Comparison of ENCODE assay signal across 8 mouse cellular contexts in the genomic region with DNA sequence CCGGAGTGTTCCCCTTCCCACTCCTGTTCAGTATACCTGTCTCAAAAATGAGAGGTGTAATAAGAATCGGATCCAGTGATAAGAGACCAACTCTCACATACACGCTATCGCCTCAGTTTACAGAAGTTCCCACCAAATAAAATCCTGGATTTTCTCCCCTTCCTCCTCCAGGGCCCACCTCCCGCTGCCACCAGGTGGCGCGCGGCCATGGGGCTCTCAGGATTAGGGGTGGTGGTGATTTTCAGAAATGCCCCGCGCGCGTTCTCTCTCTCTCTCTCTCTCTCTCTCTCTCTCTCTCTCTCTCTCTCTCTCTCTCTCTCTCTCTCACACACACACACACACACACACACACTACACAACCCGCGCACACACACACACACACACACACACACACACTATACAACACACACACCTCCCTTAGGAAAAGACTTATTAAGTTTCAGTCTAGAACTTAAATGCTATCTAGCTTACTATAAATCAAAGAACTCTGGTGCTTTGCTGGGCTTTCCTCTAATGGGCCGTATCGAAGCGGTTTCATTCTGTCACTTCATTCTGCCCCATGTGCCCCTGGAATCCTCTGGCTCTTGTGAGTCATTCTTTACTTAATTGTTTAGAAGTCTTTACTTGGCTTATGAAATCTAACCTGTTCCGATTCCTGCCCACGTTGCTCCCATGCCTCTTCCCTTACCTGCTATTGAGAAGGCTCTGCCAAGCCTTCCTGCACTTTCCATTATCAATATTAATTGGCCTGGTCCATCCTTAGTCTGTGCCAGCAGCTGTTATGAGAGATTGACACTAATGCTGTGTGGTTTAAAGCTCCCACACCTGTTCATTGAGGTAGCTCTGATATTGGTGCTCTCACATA. TPM values are rescaled to one million over a fixed set of nuclear protein-coding genes. Genes with fewer than 3 reads are reported as not detected.
DNase-seq lines count a peak whose midpoint lies in the region; ATAC-seq and TF ChIP-seq lines count a peak whose summit lies in the region.

Gene Nr6a1, minus strand, starts transcription at position 574 of the 865 bp plus-strand sequence.

- H3K27me3 ChIP-seq in intestine, embryonic 14.5 days (replicated peaks; ENCODE audit: control insufficient read depth, insufficient read depth, low read length), result peaks cover 25% of the 10 kb centered on the region
- peaks cover 21% of the 10 kb centered on the region for H3K27me3 ChIP-seq in limb, embryonic 14.5 days (ENCODE audit: control insufficient read depth, insufficient read depth, low read length)
- peaks cover 9% of the 10 kb centered on the region; the same call in 1 of the 2 replicates for H3K27me3 ChIP-seq in midbrain, embryonic 14.5 days (ENCODE audit: control insufficient read depth, insufficient read depth, low read length)

- peaks cover 11% of the 10 kb centered on the region for H3K4me1 ChIP-seq in intestine, embryonic 14.5 days (replicated peaks; ENCODE audit: control insufficient read depth, insufficient read depth, low read length)
- peaks cover 15% of the 10 kb centered on the region for H3K4me1 ChIP-seq in limb, embryonic 14.5 days (ENCODE audit: control insufficient read depth, insufficient read depth, low read length)
- H3K4me1 ChIP-seq in midbrain, embryonic 14.5 days (ENCODE audit: control insufficient read depth, insufficient read depth, low read length), result peaks cover 19% of the 10 kb centered on the region

- TF ChIP-seq POLR2A in limb, embryonic 14.5 days (IDR thresholded peaks at IDR 0.05; ENCODE audit: borderline replicate concordance, extremely low read depth, insufficient read depth, insufficient read length), result no peak

- H3K9ac ChIP-seq in intestine, embryonic 14.5 days (ENCODE audit: low read length), result 0 out of 2 replicates have a peak within 1 kb of the TSS, but pooled peaks have one; percentile 16
- H3K9ac ChIP-seq in limb, embryonic 14.5 days (ENCODE audit: low read depth, low read length, severe bottlenecking), result no peak within 1 kb of the TSS
- 0 out of 2 replicates have a peak within 1 kb of the TSS, but pooled peaks have one; percentile 6 for H3K9ac ChIP-seq in midbrain, embryonic 14.5 days (replicated peaks; ENCODE audit: low read length)

- no peaks in the 10 kb centered on the region for H3K36me3 ChIP-seq in intestine, embryonic 14.5 days (ENCODE audit: control insufficient read depth, insufficient read depth, low read length)
- H3K36me3 ChIP-seq in limb, embryonic 14.5 days (ENCODE audit: control insufficient read depth, insufficient read depth, low read length), result no peaks in the 10 kb centered on the region
- H3K36me3 ChIP-seq in midbrain, embryonic 14.5 days (ENCODE audit: control insufficient read depth, insufficient read depth, low read length), result no peaks in the 10 kb centered on the region

- 8% methylated on average over 19 of the region's 19 CpGs for WGBS in intestine, embryonic 14.5 days
- WGBS in limb, embryonic 14.5 days, result 8% methylated on average over 19 of the region's 19 CpGs
- 10% methylated on average over 19 of the region's 19 CpGs for WGBS in midbrain, embryonic 14.5 days

- H3K27ac ChIP-seq in intestine, embryonic 14.5 days (ENCODE audit: low read depth), result no peak within 1 kb of the TSS
- no peak within 1 kb of the TSS for H3K27ac ChIP-seq in limb, embryonic 14.5 days (replicated peaks; ENCODE audit: low read depth, low read length)
- H3K27ac ChIP-seq in midbrain, embryonic 14.5 days (replicated peaks; ENCODE audit: low read depth, low read length), result no peak within 1 kb of the TSS

- peak within 1 kb of the TSS; percentile 71 for H3K4me3 ChIP-seq in intestine, embryonic 14.5 days (ENCODE audit: low read depth, low read length)
- H3K4me3 ChIP-seq in limb, embryonic 14.5 days (replicated peaks; ENCODE audit: low read length), result peak within 1 kb of the TSS; percentile 75
- peak within 1 kb of the TSS; percentile 79 for H3K4me3 ChIP-seq in midbrain, embryonic 14.5 days (replicated peaks; ENCODE audit: low read depth, low read length)

- H3K4me2 ChIP-seq in intestine, embryonic 14.5 days (ENCODE audit: low read length), result peak within 1 kb of the TSS; percentile 94
- H3K4me2 ChIP-seq in limb, embryonic 14.5 days (replicated peaks; ENCODE audit: low read depth, low read length, severe bottlenecking), result peak within 1 kb of the TSS; percentile 96
- H3K4me2 ChIP-seq in midbrain, embryonic 14.5 days (ENCODE audit: low read length), result peak within 1 kb of the TSS; percentile 70

- no peaks in the 10 kb centered on the region for H3K9me3 ChIP-seq in intestine, embryonic 14.5 days (ENCODE audit: control insufficient read depth, low read length)
- H3K9me3 ChIP-seq in limb, embryonic 14.5 days (ENCODE audit: control insufficient read depth, low read length), result no peaks in the 10 kb centered on the region
- H3K9me3 ChIP-seq in midbrain, embryonic 14.5 days (ENCODE audit: control insufficient read depth, low read length), result no peaks in the 10 kb centered on the region

- peak; percentile 73 for DNase-seq in urinary bladder, postnatal 14 days (ENCODE audit: low spot score)
- DNase-seq in urinary bladder, postnatal 10 days (ENCODE audit: low spot score), result no peak
- peak; percentile 51 to 75 for DNase-seq in cerebellum, postnatal 4 days (ENCODE audit: low spot score in 2 of 2)
- peak; percentile 41 to 59 for DNase-seq in gastrocnemius, adult 8-10 months (ENCODE audit: low spot score in 2 of 2)
- DNase-seq in intestine, embryonic 14.5 days (ENCODE audit: low spot score), result peak; percentile 82
- peak; percentile 78 for DNase-seq in limb, embryonic 14.5 days (ENCODE audit: low spot score)
- DNase-seq in midbrain, embryonic 14.5 days, result peak; percentile 88
- DNase-seq in spleen, postnatal 14 days (ENCODE audit: low spot score in 2 of 2), result peak; percentile 30 to 58

- ATAC-seq in intestine, embryonic 14.5 days (replicated peaks; ENCODE audit: low FRiP score, low TSS enrichment, low read depth), result peak; percentile 44
- no peak for ATAC-seq in limb, embryonic 14.5 days (ENCODE audit: low FRiP score, low read depth)
- ATAC-seq in midbrain, embryonic 14.5 days (ENCODE audit: low FRiP score, low TSS enrichment), result peak; percentile 34

RNA-seq across cellular contexts. Expression of gene Nr6a1, which starts in this region (rescaled TPM):
- 1 to 10 TPM; 4.5 to 7.1 (median 5.3) TPM for total RNA-seq in gastrocnemius, adult 8-10 months (2022)
- polyA plus RNA-seq in intestine, embryonic 14.5 days (2014; fragmentation: Nextera tagmentation; extraction: Ambion mirVana), result 2.4 TPM in 2 replicates
- polyA plus RNA-seq in limb, embryonic 14.5 days (2012; rRNA removed), result 2.4 and 2.7 TPM in 2 replicates
- 1.2 and 2.3 TPM in 2 replicates for polyA plus RNA-seq in limb, embryonic 14.5 days (2014; fragmentation: Nextera tagmentation; extraction: Ambion mirVana)
- 1.7 and 2.6 TPM in 2 replicates for polyA plus RNA-seq in midbrain, embryonic 14.5 days (2014; fragmentation: Nextera tagmentation; extraction: Ambion mirVana)
